Mouse (Mus musculus) liver, embryonic 14.5 days (tissue): ENCODE measurements around the gene Cdkn2a.

Experiments
- CTCF ChIP-seq: IDR thresholded peaks from 2 replicates; pipeline ENCODE4 v1.5.1; 2016; ENCODE audit warnings: antibody characterized with exemption, low read depth, control low read depth
- EP300 ChIP-seq: IDR thresholded peaks from 2 replicates; pipeline ENCODE4 v1.6.1; 2016; ENCODE audit warnings: antibody characterized with exemption, low read depth

GRCm38 (mm10) chr4:89282661-89283060 is 11.8 kb downstream of the Cdkn2a start:
- TF ChIP-seq CTCF (no peak), EP300 (no peak)
